Comparison of ENCODE assay signal across 16 mouse cellular contexts in genomic region chr11:103292890-103293287, GRCm38 (mm10). TPM values are rescaled to one million over a fixed set of nuclear protein-coding genes. Genes with fewer than 3 reads are reported as not detected.
DNase-seq lines count a peak whose midpoint lies in the region; ATAC-seq and TF ChIP-seq lines count a peak whose summit lies in the region.
"Had no signal": no experiment of that assay in that cellular context is flagged by ENCODE, and none has a peak within 500 bp of the region (broad histone marks: within the 10 kb centered on the region; RNA-seq: fewer than 3 reads in every experiment).

No protein-coding gene starts in this region.

- no peaks in the 10 kb centered on the region for H3K36me3 ChIP-seq in heart, adult 2 months (ENCODE audit: control insufficient read depth, insufficient read depth, low read length)
- H3K36me3 ChIP-seq in heart, embryonic 12.5 days = no peaks in the 10 kb centered on the region
- no peaks in the 10 kb centered on the region for H3K36me3 ChIP-seq in liver, postnatal 0 days (replicated peaks; ENCODE audit: insufficient read depth, low read length)
- no peaks in the 10 kb centered on the region for H3K36me3 ChIP-seq in E14TG2a.4 (ENCODE audit: insufficient read depth, low read length)
- H3K36me3 ChIP-seq: liver, embryonic 15.5 days; midbrain, embryonic 13.5 days had no signal

- peaks cover 15% of the 10 kb centered on the region for H3K4me1 ChIP-seq in heart, adult 2 months (ENCODE audit: control insufficient read depth, insufficient read depth, low read length)
- peaks cover 13% of the 10 kb centered on the region for H3K4me1 ChIP-seq in heart, embryonic 12.5 days (replicated peaks)
- peaks cover 17% of the 10 kb centered on the region for H3K4me1 ChIP-seq in liver, postnatal 0 days (ENCODE audit: insufficient read depth)
- H3K4me1 ChIP-seq in E14TG2a.4 (replicated peaks; ENCODE audit: low read depth, low read length) = peaks cover 31% of the 10 kb centered on the region
- H3K4me1 ChIP-seq in embryonic fibroblast, embryonic 13.5 days (ENCODE audit: control insufficient read depth, insufficient read depth, low read length) = peaks cover 4% of the 10 kb centered on the region; the same call in 1 of the 2 replicates

- H3K9ac ChIP-seq in heart, adult 2 months (ENCODE audit: low read depth, low read length) = no peak overlapping the region
- H3K9ac ChIP-seq in heart, embryonic 12.5 days = no peak overlapping the region
- H3K9ac ChIP-seq in liver, postnatal 0 days (replicated peaks) = no peak overlapping the region
- H3K9ac ChIP-seq: liver, embryonic 15.5 days; midbrain, embryonic 13.5 days had no signal

- H3K9me3 ChIP-seq in heart, embryonic 12.5 days (replicated peaks) = no peaks in the 10 kb centered on the region
- H3K9me3 ChIP-seq in liver, postnatal 0 days (ENCODE audit: low read length) = no peaks in the 10 kb centered on the region
- H3K9me3 ChIP-seq in E14TG2a.4 (ENCODE audit: low read length) = no peaks in the 10 kb centered on the region
- H3K9me3 ChIP-seq: liver, embryonic 15.5 days; midbrain, embryonic 13.5 days had no signal

- no peaks in the 10 kb centered on the region for H3K27me3 ChIP-seq in heart, adult 2 months (ENCODE audit: control insufficient read depth, insufficient read depth, low read length)
- no peaks in the 10 kb centered on the region for H3K27me3 ChIP-seq in heart, embryonic 12.5 days (replicated peaks)
- no peaks in the 10 kb centered on the region for H3K27me3 ChIP-seq in liver, postnatal 0 days (ENCODE audit: insufficient read depth, low read length)
- peaks cover 12% of the 10 kb centered on the region; the same call in 1 of the 2 replicates for H3K27me3 ChIP-seq in E14TG2a.4 (ENCODE audit: insufficient read depth, low read length)
- H3K27me3 ChIP-seq: CH12.LX; liver, embryonic 15.5 days; midbrain, embryonic 13.5 days had no signal

- H3K79me2 ChIP-seq in heart, adult 2 months (replicated peaks; ENCODE audit: control insufficient read depth, insufficient read depth, low read length) = no peaks in the 10 kb centered on the region

- peak overlapping the region; percentile 72 for H3K27ac ChIP-seq in heart, adult 2 months
- no peak overlapping the region for H3K27ac ChIP-seq in heart, embryonic 12.5 days (ENCODE audit: poor library complexity, severe bottlenecking)
- 0 out of 2 replicates have a peak overlapping the region, but pooled peaks have one; percentile 4 for H3K27ac ChIP-seq in liver, postnatal 0 days (ENCODE audit: low read depth)
- H3K27ac ChIP-seq in embryonic fibroblast, embryonic 13.5 days (ENCODE audit: insufficient read depth, low read length) = peak overlapping the region; percentile 80
- H3K27ac ChIP-seq: liver, embryonic 15.5 days; midbrain, embryonic 13.5 days had no signal

- no peak for ATAC-seq in heart, embryonic 12.5 days (ENCODE audit: insufficient number of reproducible peaks, low FRiP score)
- no peak for ATAC-seq in liver, postnatal 0 days
- ATAC-seq: forebrain, embryonic 14.5 days; hindbrain, embryonic 16.5 days; midbrain, embryonic 13.5 days had no signal

- no peak for TF ChIP-seq CTCF in heart, adult 2 months (IDR thresholded peaks at IDR 0.05)
- no peak for TF ChIP-seq CTCF in liver, postnatal 0 days (IDR thresholded peaks at IDR 0.05; ENCODE audit: low read depth)
- TF ChIP-seq CTCF in E14TG2a.4 (conservative IDR thresholded peaks at IDR 0.05; ENCODE audit: low read length) = no peak
- no peak for TF ChIP-seq CTCF in embryonic fibroblast, embryonic 13.5 days (IDR thresholded peaks at IDR 0.05; ENCODE audit: borderline replicate concordance, insufficient read depth, low read length)

- DNase-seq in heart, adult 2 months = no peak
- DNase-seq in liver, postnatal 0 days = no peak
- no peak for DNase-seq in liver
- no peak for DNase-seq in cerebellum, postnatal 14 days
- DNase-seq: cerebellum, adult 18-20 months; cerebellum, postnatal 36 days; left cerebral cortex, postnatal 4 days; thymus, postnatal 36 days had no signal

- TF ChIP-seq EP300 in heart, adult 2 months (IDR thresholded peaks at IDR 0.05; ENCODE audit: insufficient read depth, low read depth, low read length) = no peak
- TF ChIP-seq EP300 in liver, postnatal 0 days (IDR thresholded peaks at IDR 0.05; ENCODE audit: low read depth) = no peak

- H3K4me3 ChIP-seq in heart, adult 2 months = no peak overlapping the region
- H3K4me3 ChIP-seq in heart, embryonic 12.5 days = no peak overlapping the region
- no peak overlapping the region for H3K4me3 ChIP-seq in liver, postnatal 0 days (ENCODE audit: low read depth, low read length)
- H3K4me3 ChIP-seq in E14TG2a.4 (replicated peaks; ENCODE audit: low read length) = peak overlapping the region; percentile 37
- H3K4me3 ChIP-seq in embryonic fibroblast, embryonic 13.5 days (ENCODE audit: insufficient read depth, low read length) = no peak overlapping the region
- H3K4me3 ChIP-seq: liver, embryonic 15.5 days; midbrain, embryonic 13.5 days had no signal

- intact Hi-C loops in heart, adult 2 months (cut with DNase I) = no loop called here

- WGBS in heart, adult 2 months = 59% methylated on average over 5 of the region's 5 CpGs
- 73% methylated on average over 5 of the region's 5 CpGs for WGBS in heart, embryonic 12.5 days
- 67% methylated on average over 5 of the region's 5 CpGs for WGBS in liver, postnatal 0 days (ENCODE audit: insufficient replicate concordance)

- no peak for TF ChIP-seq POLR2A in heart, adult 2 months (IDR thresholded peaks at IDR 0.05; ENCODE audit: insufficient read depth, low read depth, low read length)
- no peak for TF ChIP-seq POLR2A in embryonic fibroblast, embryonic 13.5 days (IDR thresholded peaks at IDR 0.05; ENCODE audit: low read depth, low read length)

- no peak overlapping the region for H3K4me2 ChIP-seq in heart, embryonic 12.5 days
- no peak overlapping the region for H3K4me2 ChIP-seq in liver, postnatal 0 days (ENCODE audit: low read depth, low read length)
- H3K4me2 ChIP-seq: liver, embryonic 15.5 days; midbrain, embryonic 13.5 days had no signal

RNA-seq across cellular contexts. Expression of gene Map3k14, which starts 25.6 kb away (rescaled TPM):
- total RNA-seq in heart, adult 2 months (2021) = 1 to 10 TPM; 3.0 to 3.4 TPM
- 3.7 and 4.5 TPM in 2 replicates for polyA plus RNA-seq in heart, adult 2 months (2012; rRNA removed)
- 2.0 and 2.6 TPM in 2 replicates for polyA plus RNA-seq in heart, embryonic 12.5 days (2016; fragmentation: Nextera tagmentation; extraction: Ambion mirVana)
- 0.67 and 0.78 TPM in 2 replicates for polyA plus RNA-seq in liver, postnatal 0 days (2015; fragmentation: Nextera tagmentation; extraction: Ambion mirVana)
- polyA plus RNA-seq in embryonic fibroblast, embryonic 13.5 days (2011; ENCODE audit: insufficient read length, low read depth, missing spikeins) = 8.4 and 8.5 TPM in 2 replicates
